Mouse (Mus musculus) v-Abl transformed pro-B cells (cell line): ENCODE data around the gene Olfr801.

Source experiments
- in situ Hi-C, 2 experiments: fragments of 400-800 bp; cut with MboI; formaldehyde crosslinking; loops; one replicate each; pipeline ENCODE4 v1.15.1; 2025; ENCODE audit not compliant: unreplicated experiment in 2 of 2

The Olfr801 gene

GRCm38 (mm10) chr10:129673765-129674164 is at the start of gene Olfr801:
Gene Olfr801 (minus strand): TSS chr10:129673865.
- in situ Hi-C loops = no loop called here

- in situ Hi-C loops = no loop called here
Measured at GRCm38 (mm10) chr10:129702910-129703309, 29.2 kb upstream of the Olfr801 start, which contains the start of gene Olfr804. Gene Olfr804 (plus strand): TSS chr10:129703210.

DNA sequence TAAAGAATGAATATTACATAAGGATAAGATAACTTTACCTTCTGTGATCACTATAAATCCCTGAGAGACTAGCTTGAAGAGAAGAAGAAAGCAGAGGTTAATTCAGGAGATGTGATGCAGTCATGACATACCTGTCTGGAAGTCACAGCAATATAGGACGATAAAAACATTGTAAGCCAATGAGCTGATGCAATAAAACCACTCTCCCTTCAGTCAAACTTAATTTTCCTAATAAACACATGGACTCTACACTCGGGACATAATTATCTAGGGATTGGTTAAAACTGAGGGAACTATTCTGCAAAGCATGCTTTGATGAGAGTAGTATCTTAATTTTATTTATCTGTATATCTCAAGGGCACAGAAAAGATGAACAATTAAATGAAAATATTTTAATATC is 20.5 kb upstream of the Olfr801 start, which contains the start of gene Olfr803:
Olfr803 (minus strand) TSS at position 101 of the 400 bp plus-strand sequence.
- in situ Hi-C loops = no loop called here

- in situ Hi-C loops = no loop called here
Measured at GRCm38 (mm10) chr10:129688069-129688468, 14.4 kb upstream of the Olfr801 start, which contains the start of gene Olfr802. Gene Olfr802 (minus strand): TSS chr10:129688169.

DNA sequence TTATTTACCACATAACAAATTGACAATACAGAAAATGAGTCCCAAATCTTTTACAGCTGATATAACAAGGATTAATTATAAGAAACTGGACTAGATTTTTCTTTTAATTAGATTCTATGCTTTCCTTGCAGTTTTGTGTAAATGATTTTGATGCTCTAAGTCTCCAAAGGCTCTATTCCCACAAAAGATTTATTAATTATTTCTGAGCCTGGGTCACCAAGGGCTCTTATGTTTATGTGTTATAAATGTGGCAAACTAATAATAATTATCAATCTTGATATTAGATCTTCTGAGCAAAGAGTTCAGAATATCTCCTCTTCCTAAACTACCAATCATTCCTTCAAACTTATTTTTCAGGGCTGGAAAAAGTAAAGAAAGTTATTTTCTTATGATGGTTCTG is 16.3 kb downstream of the Olfr801 start, which contains the start of gene Olfr800:
Olfr800 (plus strand) TSS at position 301 of the 400 bp plus-strand sequence.
- in situ Hi-C loops = no loop called here

DNA sequence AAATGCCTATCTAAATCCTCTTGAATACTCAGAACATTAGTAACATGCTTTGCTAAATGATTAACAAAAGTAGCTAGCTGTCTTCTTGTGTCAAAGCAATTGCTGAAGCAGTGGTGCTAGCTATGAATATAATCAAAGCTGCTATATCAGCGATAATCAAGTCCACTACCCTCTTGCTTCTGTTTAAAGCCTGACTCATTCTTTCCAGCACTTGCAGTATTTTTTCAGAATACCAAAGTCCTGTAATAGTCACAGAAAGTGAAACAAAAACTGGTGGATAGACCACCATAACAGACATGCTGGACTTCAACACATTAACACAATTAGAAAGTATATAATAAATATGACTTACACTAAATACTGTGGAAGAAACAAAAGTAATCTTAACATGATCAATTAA is 21.9 kb downstream of the Olfr801 start:
- in situ Hi-C loops = no loop called here

- in situ Hi-C loops = no loop called here
Measured at GRCm38 (mm10) chr10:129637184-129637583, 36.5 kb downstream of the Olfr801 start, which contains the start of gene Olfr799. Gene Olfr799 (plus strand): TSS chr10:129637484.

- in situ Hi-C loops = no loop called here
Measured at GRCm38 (mm10) chr10:129627834-129628233, 45.8 kb downstream of the Olfr801 start, which contains the start of gene Olfr798. Gene Olfr798 (minus strand): TSS chr10:129627934.

DNA sequence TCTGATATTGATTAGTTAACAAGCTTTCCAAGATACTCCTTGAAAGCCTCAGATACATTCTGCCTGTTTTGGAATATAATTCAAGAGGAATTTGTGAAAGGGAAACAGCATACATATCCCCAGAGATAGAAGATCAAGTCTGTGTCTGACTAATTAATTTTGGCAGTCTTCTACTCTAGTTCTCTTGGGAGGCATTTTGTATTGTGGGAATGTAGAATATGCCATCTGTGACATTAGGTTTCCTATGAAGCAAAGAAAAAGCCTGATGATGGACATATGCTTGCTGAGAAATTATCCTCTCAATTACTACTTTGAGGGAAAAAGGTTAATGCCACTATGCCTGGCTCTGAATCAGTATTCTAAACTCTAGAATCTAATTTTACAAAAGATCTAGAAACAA is 50.4 kb downstream of the Olfr801 start:
- in situ Hi-C loops = no loop called here

- in situ Hi-C loops = no loop called here
Measured at GRCm38 (mm10) chr10:129621724-129622123, 51.9 kb downstream of the Olfr801 start.
